Mouse (Mus musculus): ENCODE data around the gene Cyld. TPM values are rescaled to one million over a fixed set of nuclear protein-coding genes. Genes with fewer than 3 reads are reported as not detected.

The Cyld gene
- polyA plus RNA-seq, 1 experiment from 2014 or later = 15.7 TPM

- Histone ChIP-seq H3K27ac (ENCODE audit: low read depth, low read length) (no peak overlapping the region), H3K4me3 (ENCODE audit: low read depth, low read length) (no peak overlapping the region), H3K9ac (ENCODE audit: low read depth, low read length) (no peak overlapping the region), H3K4me1 (replicated peaks; ENCODE audit: control insufficient read depth, insufficient read depth, low read length) (0 out of 2 replicates have a peak, but pooled peaks cover 3% of the 10 kb centered on the region), H3K9me3 (ENCODE audit: control insufficient read depth, low read length) (no peaks in the 10 kb centered on the region), H3K27me3 (ENCODE audit: control insufficient read depth, insufficient read depth, low read length) (no peaks in the 10 kb centered on the region), H3K4me2 (replicated peaks; ENCODE audit: low read depth, low read length) (no peak overlapping the region), H3K36me3 (ENCODE audit: control insufficient read depth, insufficient read depth, low read length) (no peaks in the 10 kb centered on the region)
- WGBS = 94% methylated on average over 19 of the region's 19 CpGs
- no peak for ATAC-seq (ENCODE audit: low FRiP score)
- DNase-seq (ENCODE audit: low spot score) = no peak
Observed at GRCm38 (mm10) chr8:88664947-88665346, 31.9 kb upstream of the Cyld start.

- no peak overlapping the region for H3K27ac ChIP-seq (ENCODE audit: low read depth, low read length)
- 0 out of 2 replicates have a peak, but pooled peaks cover 3% of the 10 kb centered on the region for H3K4me1 ChIP-seq (replicated peaks; ENCODE audit: control insufficient read depth, insufficient read depth, low read length)
- DNase-seq (ENCODE audit: low spot score) (no peak), ATAC-seq (ENCODE audit: low FRiP score) (no peak)
- H3K36me3 ChIP-seq (ENCODE audit: control insufficient read depth, insufficient read depth, low read length) = no peaks in the 10 kb centered on the region
- no peak overlapping the region for H3K4me2 ChIP-seq (replicated peaks; ENCODE audit: low read depth, low read length)
- H3K9ac ChIP-seq (ENCODE audit: low read depth, low read length) = no peak overlapping the region
- no peaks in the 10 kb centered on the region for H3K9me3 ChIP-seq (ENCODE audit: control insufficient read depth, low read length)
- H3K27me3 ChIP-seq (ENCODE audit: control insufficient read depth, insufficient read depth, low read length) = no peaks in the 10 kb centered on the region
- H3K4me3 ChIP-seq (ENCODE audit: low read depth, low read length) = no peak overlapping the region
- WGBS = 75% methylated on average over 1 of the region's 1 CpGs
Observed at GRCm38 (mm10) chr8:88666435-88666834, 30.4 kb upstream of the Cyld start.

GRCm38 (mm10) chr8:88668400-88669086, 28.3 kb upstream of the Cyld start:
- Histone ChIP-seq H3K4me2 (replicated peaks; ENCODE audit: low read depth, low read length) (no peak overlapping the region), H3K9me3 (ENCODE audit: control insufficient read depth, low read length) (no peaks in the 10 kb centered on the region), H3K27me3 (ENCODE audit: control insufficient read depth, insufficient read depth, low read length) (no peaks in the 10 kb centered on the region), H3K9ac (ENCODE audit: low read depth, low read length) (no peak overlapping the region), H3K4me3 (ENCODE audit: low read depth, low read length) (no peak overlapping the region), H3K4me1 (replicated peaks; ENCODE audit: control insufficient read depth, insufficient read depth, low read length) (0 out of 2 replicates have a peak, but pooled peaks cover 3% of the 10 kb centered on the region), H3K36me3 (ENCODE audit: control insufficient read depth, insufficient read depth, low read length) (no peaks in the 10 kb centered on the region), H3K27ac (ENCODE audit: low read depth, low read length) (no peak overlapping the region)
- ATAC-seq (ENCODE audit: low FRiP score) (no peak), DNase-seq (ENCODE audit: low spot score) (no peak)
- WGBS = 66% methylated on average over 11 of the region's 14 CpGs

GRCm38 (mm10) chr8:88670782-88671181, 26.0 kb upstream of the Cyld start:
- no peak overlapping the region for H3K27ac ChIP-seq (ENCODE audit: low read depth, low read length)
- no peak overlapping the region for H3K4me3 ChIP-seq (ENCODE audit: low read depth, low read length)
- DNase-seq (ENCODE audit: low spot score) (no peak), ATAC-seq (ENCODE audit: low FRiP score) (no peak)
- no peaks in the 10 kb centered on the region for H3K36me3 ChIP-seq (ENCODE audit: control insufficient read depth, insufficient read depth, low read length)
- H3K4me1 ChIP-seq (replicated peaks; ENCODE audit: control insufficient read depth, insufficient read depth, low read length) = 0 out of 2 replicates have a peak, but pooled peaks cover 3% of the 10 kb centered on the region
- no peaks in the 10 kb centered on the region for H3K27me3 ChIP-seq (ENCODE audit: control insufficient read depth, insufficient read depth, low read length)
- H3K4me2 ChIP-seq (replicated peaks; ENCODE audit: low read depth, low read length) = no peak overlapping the region
- H3K9ac ChIP-seq (ENCODE audit: low read depth, low read length) = no peak overlapping the region
- 65% methylated on average over 6 of the region's 6 CpGs for WGBS
- H3K9me3 ChIP-seq (ENCODE audit: control insufficient read depth, low read length) = no peaks in the 10 kb centered on the region

GRCm38 (mm10) chr8:88671575-88671974, 25.3 kb upstream of the Cyld start:
- no peak overlapping the region for H3K9ac ChIP-seq (ENCODE audit: low read depth, low read length)
- no peaks in the 10 kb centered on the region for H3K9me3 ChIP-seq (ENCODE audit: control insufficient read depth, low read length)
- H3K36me3 ChIP-seq (ENCODE audit: control insufficient read depth, insufficient read depth, low read length) = no peaks in the 10 kb centered on the region
- H3K4me1 ChIP-seq (replicated peaks; ENCODE audit: control insufficient read depth, insufficient read depth, low read length) = 0 out of 2 replicates have a peak, but pooled peaks cover 3% of the 10 kb centered on the region
- H3K27me3 ChIP-seq (ENCODE audit: control insufficient read depth, insufficient read depth, low read length) = no peaks in the 10 kb centered on the region
- WGBS = 88% methylated on average over 10 of the region's 10 CpGs
- H3K4me2 ChIP-seq (replicated peaks; ENCODE audit: low read depth, low read length) = no peak overlapping the region
- no peak overlapping the region for H3K27ac ChIP-seq (ENCODE audit: low read depth, low read length)
- H3K4me3 ChIP-seq (ENCODE audit: low read depth, low read length) = no peak overlapping the region
- no peak for ATAC-seq (ENCODE audit: low FRiP score)
- DNase-seq (ENCODE audit: low spot score) = no peak

GRCm38 (mm10) chr8:88673859-88674258, 23.0 kb upstream of the Cyld start:
- Histone ChIP-seq H3K4me3 (ENCODE audit: low read depth, low read length) (no peak overlapping the region), H3K36me3 (ENCODE audit: control insufficient read depth, insufficient read depth, low read length) (no peaks in the 10 kb centered on the region), H3K4me2 (replicated peaks; ENCODE audit: low read depth, low read length) (no peak overlapping the region), H3K4me1 (replicated peaks; ENCODE audit: control insufficient read depth, insufficient read depth, low read length) (no peaks in the 10 kb centered on the region), H3K27me3 (ENCODE audit: control insufficient read depth, insufficient read depth, low read length) (no peaks in the 10 kb centered on the region), H3K9ac (ENCODE audit: low read depth, low read length) (no peak overlapping the region), H3K9me3 (ENCODE audit: control insufficient read depth, low read length) (no peaks in the 10 kb centered on the region), H3K27ac (ENCODE audit: low read depth, low read length) (no peak overlapping the region)
- ATAC-seq (ENCODE audit: low FRiP score) = no peak
- no peak for DNase-seq (ENCODE audit: low spot score)
- WGBS = 88% methylated on average over 5 of the region's 5 CpGs

GRCm38 (mm10) chr8:88675372-88676165, 21.3 kb upstream of the Cyld start:
- Histone ChIP-seq H3K27me3 (ENCODE audit: control insufficient read depth, insufficient read depth, low read length) (no peaks in the 10 kb centered on the region), H3K4me3 (ENCODE audit: low read depth, low read length) (no peak overlapping the region), H3K4me2 (replicated peaks; ENCODE audit: low read depth, low read length) (no peak overlapping the region), H3K27ac (ENCODE audit: low read depth, low read length) (no peak overlapping the region), H3K9me3 (ENCODE audit: control insufficient read depth, low read length) (no peaks in the 10 kb centered on the region), H3K4me1 (replicated peaks; ENCODE audit: control insufficient read depth, insufficient read depth, low read length) (no peaks in the 10 kb centered on the region), H3K9ac (ENCODE audit: low read depth, low read length) (no peak overlapping the region), H3K36me3 (ENCODE audit: control insufficient read depth, insufficient read depth, low read length) (no peaks in the 10 kb centered on the region)
- WGBS = 88% methylated on average over 12 of the region's 12 CpGs
- no peak for DNase-seq (ENCODE audit: low spot score)
- no peak for ATAC-seq (ENCODE audit: low FRiP score)

- DNase-seq (ENCODE audit: low spot score) (no peak), ATAC-seq (ENCODE audit: low FRiP score) (no peak)
- no peak overlapping the region for H3K4me3 ChIP-seq (ENCODE audit: low read depth, low read length)
- H3K27ac ChIP-seq (ENCODE audit: low read depth, low read length) = no peak overlapping the region
- H3K4me2 ChIP-seq (replicated peaks; ENCODE audit: low read depth, low read length) = no peak overlapping the region
- H3K36me3 ChIP-seq (ENCODE audit: control insufficient read depth, insufficient read depth, low read length) = no peaks in the 10 kb centered on the region
- no peaks in the 10 kb centered on the region for H3K4me1 ChIP-seq (replicated peaks; ENCODE audit: control insufficient read depth, insufficient read depth, low read length)
- H3K9me3 ChIP-seq (ENCODE audit: control insufficient read depth, low read length) = no peaks in the 10 kb centered on the region
- no peak overlapping the region for H3K9ac ChIP-seq (ENCODE audit: low read depth, low read length)
- WGBS = 84% methylated on average over 8 of the region's 8 CpGs
- H3K27me3 ChIP-seq (ENCODE audit: control insufficient read depth, insufficient read depth, low read length) = no peaks in the 10 kb centered on the region
Observed at GRCm38 (mm10) chr8:88677071-88677470, 19.8 kb upstream of the Cyld start.

- Histone ChIP-seq H3K4me1 (replicated peaks; ENCODE audit: control insufficient read depth, insufficient read depth, low read length) (no peaks in the 10 kb centered on the region), H3K4me2 (replicated peaks; ENCODE audit: low read depth, low read length) (no peak overlapping the region), H3K36me3 (ENCODE audit: control insufficient read depth, insufficient read depth, low read length) (no peaks in the 10 kb centered on the region), H3K4me3 (ENCODE audit: low read depth, low read length) (no peak overlapping the region), H3K9ac (ENCODE audit: low read depth, low read length) (no peak overlapping the region), H3K9me3 (ENCODE audit: control insufficient read depth, low read length) (no peaks in the 10 kb centered on the region), H3K27me3 (ENCODE audit: control insufficient read depth, insufficient read depth, low read length) (no peaks in the 10 kb centered on the region), H3K27ac (ENCODE audit: low read depth, low read length) (no peak overlapping the region)
- DNase-seq (ENCODE audit: low spot score) (no peak), ATAC-seq (ENCODE audit: low FRiP score) (no peak)
- 94% methylated on average over 2 of the region's 2 CpGs for WGBS
Observed at GRCm38 (mm10) chr8:88680566-88680965, 16.3 kb upstream of the Cyld start.

Data from hindbrain, embryonic 11.5 days (tissue).